Comparison of ENCODE assay signal across 11 mouse cellular contexts in the genomic region with DNA sequence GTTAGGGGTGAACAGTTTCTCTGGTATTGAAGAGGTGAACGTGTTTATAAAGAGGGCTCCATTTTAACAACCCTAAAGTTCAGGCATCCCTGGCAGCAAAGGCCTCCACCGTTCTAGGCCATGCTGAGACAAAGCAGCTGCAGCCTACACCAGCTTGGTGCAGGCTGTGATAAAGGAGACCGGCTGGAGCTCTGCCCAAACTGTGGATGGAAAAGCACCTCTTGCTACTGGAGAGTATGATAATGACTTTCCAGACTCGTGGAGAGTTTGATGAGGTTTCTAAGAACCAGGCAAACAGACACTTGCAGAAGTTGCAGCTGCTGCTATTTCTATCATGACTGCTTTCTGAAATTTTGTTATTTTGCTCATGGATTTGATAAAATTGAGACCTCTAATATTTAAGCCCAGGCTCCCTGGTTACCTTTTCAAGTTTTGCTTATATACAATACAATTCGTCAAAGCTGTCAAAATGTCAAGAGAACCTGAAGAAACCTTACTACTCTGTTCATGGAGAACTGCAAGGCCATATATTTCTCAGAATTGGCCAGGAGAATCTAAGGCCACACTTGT. TPM values are rescaled to one million over a fixed set of nuclear protein-coding genes. Genes with fewer than 3 reads are reported as not detected.
DNase-seq lines count a peak whose midpoint lies in the region; ATAC-seq lines count a peak whose summit lies in the region.
"Had no signal": no experiment of that assay in that cellular context is flagged by ENCODE, and none has a peak within 500 bp of the region (broad histone marks: within the 10 kb centered on the region; RNA-seq: fewer than 3 reads in every experiment).

No protein-coding gene starts in this region.

- peaks cover 36% of the 10 kb centered on the region for H3K4me1 ChIP-seq in liver, embryonic 12.5 days

- peak; percentile 24 to 30 for DNase-seq in heart, postnatal 14 days
- DNase-seq in heart, adult 9 months (ENCODE audit: low spot score in 2 of 2): no peak
- peak; percentile 24 to 26 for DNase-seq in right cerebral cortex, postnatal 10 days (ENCODE audit: low spot score in 2 of 2)
- DNase-seq in right cerebral cortex, postnatal 14 days: no peak
- DNase-seq in spleen, postnatal 4 days (ENCODE audit: low spot score in 2 of 2): peak; percentile 75 to 77
- DNase-seq in natural killer cell, adult 2 months (ENCODE audit: low spot score in 2 of 2): no peak
- DNase-seq in thymus, postnatal 25 days: no peak
- DNase-seq: gastrocnemius, postnatal 14 days; thymus, adult 2 months had no signal

- no peaks in the 10 kb centered on the region for H3K9me3 ChIP-seq in liver, embryonic 12.5 days (replicated peaks)

- peak overlapping the region; percentile 9; the same call in 1 of the 2 replicates for H3K4me2 ChIP-seq in liver, embryonic 12.5 days

- ATAC-seq in liver, embryonic 12.5 days: peak; percentile 50; the same call in 1 of the 2 replicates
- ATAC-seq: CD4-positive, CD25-positive, alpha-beta regulatory T cell, adult 4 months had no signal

- H3K9ac ChIP-seq in liver, embryonic 12.5 days: no peak overlapping the region

- no peak overlapping the region for H3K4me3 ChIP-seq in liver, embryonic 12.5 days

- H3K27ac ChIP-seq in liver, embryonic 12.5 days: peak overlapping the region; percentile 68

- H3K36me3 ChIP-seq in liver, embryonic 12.5 days: peaks cover 6% of the 10 kb centered on the region

- H3K27me3 ChIP-seq in liver, embryonic 12.5 days (replicated peaks): no peaks in the 10 kb centered on the region

- WGBS in liver, embryonic 12.5 days (ENCODE audit: insufficient replicate concordance): 37% methylated on average over 5 of the region's 5 CpGs

- intact Hi-C loops in heart, postnatal 14 days (cut with DNase I): loop anchor here (2.0 kb wide), 1 partner anchor 193 kb away; the partner anchor contains the start of gene Gpbp1

RNA-seq across cellular contexts. Expression of gene Mier3, which starts 3.4 kb away (rescaled TPM):
- total RNA-seq in heart, postnatal 14 days (2021): 10 to 100 TPM; 18.5 to 22.4 TPM
- 17.6 and 18.2 TPM in 2 replicates for polyA plus RNA-seq in liver, embryonic 12.5 days (2016; fragmentation: Nextera tagmentation; extraction: Ambion mirVana)

Comparison
In these comparisons a context has a peak if more than half of its experiments do, and no peak if none do; other contexts are left out.
1. DNase-seq: peak in heart, postnatal 14 days (2 of 2), right cerebral cortex, postnatal 10 days (2 of 2) and spleen, postnatal 4 days (2 of 2); none in heart, adult 9 months (0 of 2), right cerebral cortex, postnatal 14 days (single experiment), natural killer cell, adult 2 months (0 of 2) and thymus, postnatal 25 days (single experiment).